Mouse (Mus musculus): ENCODE data around the gene Ciapin1. TPM values are rescaled to one million over a fixed set of nuclear protein-coding genes. Genes with fewer than 3 reads are reported as not detected.
A peak's percentile ranks its signal among the peaks of the same experiment; 100 is the strongest.

The Ciapin1 gene
- polyA plus RNA-seq, 1 experiment, result 39.1 TPM

- TF ChIP-seq POLR2A (IDR thresholded peaks at IDR 0.05; ENCODE audit: extremely low read depth, insufficient read depth, low read length) (no peak), CTCF (IDR thresholded peaks at IDR 0.05; ENCODE audit: extremely low read depth, insufficient read depth, low read length) (no peak)
These were observed 26.5 kb downstream of the Ciapin1 start for GRCm38 (mm10) chr8:94811654-94812053.

GRCm38 (mm10) chr8:94810855-94811254 lies 27.3 kb downstream of the Ciapin1 start:
- Histone ChIP-seq H3K27ac (ENCODE audit: insufficient read depth, low read length) (no peak overlapping the region; the same call in 1 of the 2 replicates), H3K4me3 (ENCODE audit: insufficient read depth, low read length) (no peak overlapping the region), H3K4me1 (ENCODE audit: control insufficient read depth, insufficient read depth, low read length) (peaks cover 5% of the 10 kb centered on the region)
- TF ChIP-seq CTCF (IDR thresholded peaks at IDR 0.05; ENCODE audit: extremely low read depth, insufficient read depth, low read length) (no peak), POLR2A (IDR thresholded peaks at IDR 0.05; ENCODE audit: extremely low read depth, insufficient read depth, low read length) (no peak)

More at GRCm38 (mm10) chr8:94811654-94812053, 26.5 kb downstream of the Ciapin1 start:
- Histone ChIP-seq H3K4me3 (ENCODE audit: insufficient read depth, low read length) (no peak overlapping the region), H3K27ac (ENCODE audit: insufficient read depth, low read length) (no peak overlapping the region), H3K4me1 (ENCODE audit: control insufficient read depth, insufficient read depth, low read length) (peaks cover 5% of the 10 kb centered on the region)

GRCm38 (mm10) chr8:94810153-94810552 lies 28.0 kb downstream of the Ciapin1 start, which contains the start of gene Ccl17:
TSS of gene Ccl17 (plus strand) at chr8:94810453.
- Histone ChIP-seq H3K4me1 (ENCODE audit: control insufficient read depth, insufficient read depth, low read length) (peaks cover 5% of the 10 kb centered on the region), H3K27ac (ENCODE audit: insufficient read depth, low read length) (no peak within 1 kb of the TSS; the same call in 1 of the 2 replicates), H3K4me3 (ENCODE audit: insufficient read depth, low read length) (no peak within 1 kb of the TSS)
- no peak for TF ChIP-seq CTCF (IDR thresholded peaks at IDR 0.05; ENCODE audit: extremely low read depth, insufficient read depth, low read length)
- TF ChIP-seq POLR2A (IDR thresholded peaks at IDR 0.05; ENCODE audit: extremely low read depth, insufficient read depth, low read length), result no peak

- TF ChIP-seq CTCF (IDR thresholded peaks at IDR 0.05; ENCODE audit: extremely low read depth, insufficient read depth, low read length), result no peak
- TF ChIP-seq POLR2A (IDR thresholded peaks at IDR 0.05; ENCODE audit: extremely low read depth, insufficient read depth, low read length), result no peak
- Histone ChIP-seq H3K4me1 (ENCODE audit: control insufficient read depth, insufficient read depth, low read length) (peaks cover 5% of the 10 kb centered on the region), H3K27ac (ENCODE audit: insufficient read depth, low read length) (no peak overlapping the region), H3K4me3 (ENCODE audit: insufficient read depth, low read length) (no peak overlapping the region)
These were observed 29.8 kb downstream of the Ciapin1 start for GRCm38 (mm10) chr8:94808372-94808771.

- TF ChIP-seq CTCF (IDR thresholded peaks at IDR 0.05; ENCODE audit: extremely low read depth, insufficient read depth, low read length) (no peak), POLR2A (IDR thresholded peaks at IDR 0.05; ENCODE audit: extremely low read depth, insufficient read depth, low read length) (no peak)
- H3K4me1 ChIP-seq (ENCODE audit: control insufficient read depth, insufficient read depth, low read length), result peaks cover 5% of the 10 kb centered on the region
- H3K4me3 ChIP-seq (ENCODE audit: insufficient read depth, low read length), result no peak overlapping the region
- no peak overlapping the region for H3K27ac ChIP-seq (ENCODE audit: insufficient read depth, low read length)
These were observed 30.7 kb downstream of the Ciapin1 start for GRCm38 (mm10) chr8:94807506-94807905.

- no peak for TF ChIP-seq POLR2A (IDR thresholded peaks at IDR 0.05; ENCODE audit: extremely low read depth, insufficient read depth, low read length)
- TF ChIP-seq CTCF (IDR thresholded peaks at IDR 0.05; ENCODE audit: extremely low read depth, insufficient read depth, low read length), result no peak
- H3K4me3 ChIP-seq (ENCODE audit: insufficient read depth, low read length), result no peak overlapping the region
- H3K27ac ChIP-seq (ENCODE audit: insufficient read depth, low read length), result no peak overlapping the region
- peaks cover 10% of the 10 kb centered on the region; the same call in 1 of the 2 replicates for H3K4me1 ChIP-seq (ENCODE audit: control insufficient read depth, insufficient read depth, low read length)
These were observed 32.3 kb downstream of the Ciapin1 start for GRCm38 (mm10) chr8:94805811-94806210.

- H3K27ac ChIP-seq (ENCODE audit: insufficient read depth, low read length), result no peak overlapping the region
- H3K4me1 ChIP-seq (ENCODE audit: control insufficient read depth, insufficient read depth, low read length), result peaks cover 8% of the 10 kb centered on the region
- no peak overlapping the region for H3K4me3 ChIP-seq (ENCODE audit: insufficient read depth, low read length)
- no peak for TF ChIP-seq CTCF (IDR thresholded peaks at IDR 0.05; ENCODE audit: extremely low read depth, insufficient read depth, low read length)
These were observed 33.4 kb downstream of the Ciapin1 start for GRCm38 (mm10) chr8:94804546-94805340.

GRCm38 (mm10) chr8:94803551-94803950 lies 34.6 kb downstream of the Ciapin1 start:
- TF ChIP-seq POLR2A (IDR thresholded peaks at IDR 0.05; ENCODE audit: extremely low read depth, insufficient read depth, low read length) (no peak), CTCF (IDR thresholded peaks at IDR 0.05; ENCODE audit: extremely low read depth, insufficient read depth, low read length) (no peak)
- Histone ChIP-seq H3K4me3 (ENCODE audit: insufficient read depth, low read length) (no peak overlapping the region), H3K27ac (ENCODE audit: insufficient read depth, low read length) (no peak overlapping the region), H3K4me1 (ENCODE audit: control insufficient read depth, insufficient read depth, low read length) (peaks cover 8% of the 10 kb centered on the region)

- H3K4me3 ChIP-seq (ENCODE audit: insufficient read depth, low read length), result no peak overlapping the region
- 0 out of 2 replicates have a peak overlapping the region, but pooled peaks have one; percentile 9 for H3K27ac ChIP-seq (ENCODE audit: insufficient read depth, low read length)
- TF ChIP-seq POLR2A (IDR thresholded peaks at IDR 0.05; ENCODE audit: extremely low read depth, insufficient read depth, low read length) (no peak), CTCF (IDR thresholded peaks at IDR 0.05; ENCODE audit: extremely low read depth, insufficient read depth, low read length) (no peak)
- H3K4me1 ChIP-seq (ENCODE audit: control insufficient read depth, insufficient read depth, low read length), result peaks cover 8% of the 10 kb centered on the region
These were observed 35.8 kb downstream of the Ciapin1 start for GRCm38 (mm10) chr8:94802375-94802774.
